Mouse (Mus musculus) brain, embryonic 18.5 days (tissue): Measurements from ENCODE around the gene Kat6b.

Experiments used
- DNase-seq: peaks from one replicate; pipeline ENCODE4 v3.0.0-alpha.2; 2012; ENCODE audit warnings: low read depth, low spot score

The Kat6b gene

GRCm38 (mm10) chr14:21559447-21559846, 78.2 kb downstream of the Kat6b start:
- no peak for DNase-seq

- no peak for DNase-seq
Observed at GRCm38 (mm10) chr14:21560481-21561209, 79.4 kb downstream of the Kat6b start.

GRCm38 (mm10) chr14:21561396-21562065, 80.3 kb downstream of the Kat6b start:
- DNase-seq, result no peak

- no peak for DNase-seq
Observed at GRCm38 (mm10) chr14:21563584-21564118, 82.4 kb downstream of the Kat6b start.

- no peak for DNase-seq
Observed at GRCm38 (mm10) chr14:21565541-21566353, 84.5 kb downstream of the Kat6b start.

GRCm38 (mm10) chr14:21567293-21567984, 86.2 kb downstream of the Kat6b start:
- no peak for DNase-seq

- DNase-seq, result no peak
Observed at GRCm38 (mm10) chr14:21568821-21569220, 87.6 kb downstream of the Kat6b start.

- no peak for DNase-seq
Observed at GRCm38 (mm10) chr14:21574686-21575309, 93.6 kb downstream of the Kat6b start.

GRCm38 (mm10) chr14:21576867-21577266, 95.6 kb downstream of the Kat6b start:
- no peak for DNase-seq

GRCm38 (mm10) chr14:21581198-21581597, 100.0 kb downstream of the Kat6b start:
- DNase-seq, result no peak

- DNase-seq, result no peak
Observed at GRCm38 (mm10) chr14:21582301-21582700, 101.1 kb downstream of the Kat6b start.

GRCm38 (mm10) chr14:21583051-21583450, 101.8 kb downstream of the Kat6b start:
- no peak for DNase-seq

GRCm38 (mm10) chr14:21583868-21584267, 102.6 kb downstream of the Kat6b start:
- no peak for DNase-seq

- DNase-seq, result no peak
Observed at GRCm38 (mm10) chr14:21584468-21585135, 103.4 kb downstream of the Kat6b start.

- no peak for DNase-seq
Observed at GRCm38 (mm10) chr14:21585491-21586251, 104.4 kb downstream of the Kat6b start.

GRCm38 (mm10) chr14:21586481-21587118, 105.4 kb downstream of the Kat6b start:
- no peak for DNase-seq

- no peak for DNase-seq
Observed at GRCm38 (mm10) chr14:21587931-21588330, 106.7 kb downstream of the Kat6b start.

GRCm38 (mm10) chr14:21589620-21590019, 108.4 kb downstream of the Kat6b start:
- DNase-seq, result no peak

GRCm38 (mm10) chr14:21590205-21590604, 109.0 kb downstream of the Kat6b start:
- no peak for DNase-seq
